Mouse (Mus musculus) liver, adult 2 months (tissue): ENCODE measurements around the gene Comt.

Source experiments
- CTCF ChIP-seq: fragments of 200-500 bp; IDR thresholded peaks from 2 replicates; pipeline ENCODE4 v1.5.1; 2011; ENCODE audit warnings: low read depth, low read length, control low read depth
- POLR2A ChIP-seq: fragments of 200-500 bp; IDR thresholded peaks from 2 replicates; pipeline ENCODE4 v1.6.1; 2011; ENCODE audit warnings: low read length, control low read depth; ENCODE audit not compliant: insufficient read depth; ENCODE audit errors: extremely low read depth

DNA sequence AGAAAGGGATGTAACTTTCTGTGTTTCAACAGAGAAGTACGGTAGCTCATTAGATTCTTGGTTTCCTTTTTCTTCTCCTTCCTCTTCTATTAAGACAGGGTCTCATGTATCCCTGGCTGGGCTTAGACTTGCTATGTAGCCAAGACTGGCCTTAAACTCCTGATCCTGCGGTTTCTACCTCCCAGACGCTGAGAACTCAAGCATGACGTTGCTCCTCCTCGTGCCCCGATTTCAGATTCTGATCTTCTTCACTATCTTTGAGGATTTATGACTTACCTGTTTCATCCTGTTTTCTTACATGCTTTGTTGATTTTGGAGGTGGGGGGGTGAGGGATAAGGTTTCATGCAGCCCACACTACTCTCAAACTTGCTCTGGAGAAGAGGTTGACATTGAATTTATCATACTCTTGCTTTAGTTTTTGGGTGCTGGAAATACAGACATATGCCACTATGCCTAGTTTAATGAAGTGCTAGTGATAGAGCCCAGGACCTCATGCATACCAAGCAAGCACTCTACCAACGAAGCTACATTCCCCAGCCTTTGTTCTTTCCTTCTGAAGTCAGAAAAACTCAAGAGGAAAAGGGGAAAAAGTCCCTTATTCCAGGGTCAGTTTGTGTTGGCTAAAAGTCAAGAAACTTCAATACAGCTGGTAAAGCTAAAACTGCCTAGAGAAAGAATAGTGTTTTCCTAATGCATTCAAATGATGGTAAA is 3.3 kb downstream of the Comt start:
- TF ChIP-seq POLR2A, result no peak
- no peak for TF ChIP-seq CTCF
